Mouse (Mus musculus) spleen, adult 2 months (tissue): ENCODE results near the gene Olfr96. TPM values are rescaled to one million over a fixed set of nuclear protein-coding genes. Genes with fewer than 3 reads are reported as not detected.
A peak's percentile ranks its signal among the peaks of the same experiment; 100 is the strongest.

ENCODE experiments used
- DNase-seq, 2 experiments: peaks; one replicate each; pipeline versions ENCODE4 v3.0.0 to v3.0.0-alpha.2; 2012 to 2021; ENCODE audit warnings: low spot score in 2 of 2, low read depth in 1 of 2
- H3K27ac ChIP-seq: fragments of 200-500 bp; 2 replicates; pipeline ENCODE4 v1.5.1; 2012; ENCODE audit warnings: low read length, inconsistent platforms; ENCODE audit not compliant: insufficient read depth
- H3K27me3 ChIP-seq: fragments of 200-500 bp; 2 replicates; pipeline ENCODE4 v1.6.1; 2012; ENCODE audit warnings: mild to moderate bottlenecking, moderate library complexity, low read length, inconsistent platforms; ENCODE audit not compliant: control insufficient read depth, insufficient read depth
- H3K36me3 ChIP-seq: fragments of 200-500 bp; 2 replicates; pipeline ENCODE4 v1.6.1; 2012; ENCODE audit warnings: mild to moderate bottlenecking, low read length, inconsistent platforms; ENCODE audit not compliant: control insufficient read depth, insufficient read depth
- H3K4me1 ChIP-seq: fragments of 200-500 bp; 2 replicates; pipeline ENCODE4 v1.6.1; 2011; ENCODE audit warnings: inconsistent platforms; ENCODE audit not compliant: control insufficient read depth, insufficient read depth, insufficient read length
- H3K4me3 ChIP-seq: fragments of 200-500 bp; 2 replicates; pipeline ENCODE4 v1.5.1; 2011; ENCODE audit warnings: mild to moderate bottlenecking, inconsistent platforms; ENCODE audit not compliant: insufficient read depth, insufficient read length; ENCODE audit errors: extremely low read depth
- CTCF ChIP-seq: fragments of 200-500 bp; IDR thresholded peaks from 2 replicates; pipeline ENCODE4 v1.5.1; 2011; ENCODE audit warnings: mild to moderate bottlenecking, inconsistent platforms; ENCODE audit not compliant: insufficient read depth, insufficient read length, insufficient replicate concordance; ENCODE audit errors: extremely low read depth
- POLR2A ChIP-seq: fragments of 200-500 bp; IDR thresholded peaks from 2 replicates; pipeline ENCODE4 v1.6.1; 2011; ENCODE audit warnings: low read depth, low read length, inconsistent platforms
- WGBS: fragments of 180-500 bp; shearing (Covaris S2); methylation state at CpG from one replicate; pipeline ENCODE4 v1.1.7; 2018; 5-methylcytosine and 5-hydroxymethylcytosine counted together
- polyA plus RNA-seq: library from polyadenylated mRNA; depleted of rRNA; stranded (reverse); fragments of >200 nt; gene quantifications from 2 replicates; pipeline ENCODE4 v1.2.3, GENCODE M21; 2012

The Olfr96 gene
- polyA plus RNA-seq, 1 experiment: not detected

DNA sequence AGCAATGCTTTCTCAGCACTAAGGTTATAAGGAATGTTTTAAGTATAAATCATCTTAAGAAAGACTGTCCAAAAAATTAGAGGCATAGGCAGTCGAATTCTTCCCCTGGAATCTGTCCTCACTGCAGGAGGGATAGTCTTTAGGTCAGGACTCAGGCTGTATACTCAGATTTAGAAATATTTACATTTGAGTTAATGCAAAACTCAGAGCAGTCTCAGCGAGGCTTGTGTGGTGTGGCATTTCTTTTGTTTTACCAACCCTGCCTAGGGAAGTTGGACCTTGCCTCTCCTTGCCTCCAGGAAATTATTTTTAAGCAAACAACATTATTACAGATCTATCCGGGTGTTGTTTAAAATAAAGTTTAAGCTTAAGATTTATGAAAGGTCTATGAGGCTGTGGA, 22.3 kb downstream of the Olfr96 start:
- 57% methylated on average over 3 of the region's 3 CpGs for WGBS
- no peak overlapping the region for H3K4me3 ChIP-seq
- H3K4me1 ChIP-seq: no peaks in the 10 kb centered on the region
- TF ChIP-seq POLR2A (no peak), CTCF (no peak)
- DNase-seq: no peak
- no peaks in the 10 kb centered on the region for H3K27me3 ChIP-seq
- no peaks in the 10 kb centered on the region for H3K36me3 ChIP-seq
- H3K27ac ChIP-seq: no peak overlapping the region

DNA sequence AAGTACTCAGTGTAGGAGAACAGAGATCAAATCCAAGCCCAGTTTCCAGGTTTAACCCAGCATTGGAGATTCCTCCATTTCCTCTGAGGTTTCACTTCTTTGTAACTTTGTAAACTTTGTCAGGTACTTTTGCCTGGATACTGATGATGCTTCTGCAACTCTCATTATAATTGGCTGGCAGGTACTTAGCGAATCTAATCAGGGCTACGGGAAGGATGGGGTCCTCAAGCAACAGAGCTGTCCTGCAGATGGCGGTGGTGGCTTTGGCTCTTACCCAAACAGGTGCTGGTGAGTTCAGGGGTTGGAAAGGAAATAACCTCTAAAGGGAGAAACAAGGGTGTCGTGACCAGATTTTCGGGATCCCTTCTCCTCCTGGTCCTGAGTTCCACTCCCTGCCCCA, 26.8 kb downstream of the Olfr96 start:
- Histone ChIP-seq H3K36me3 (no peaks in the 10 kb centered on the region), H3K4me1 (no peaks in the 10 kb centered on the region), H3K27me3 (no peaks in the 10 kb centered on the region), H3K4me3 (peak overlapping the region; percentile 32; the same call in 1 of the 2 replicates), H3K27ac (0 out of 2 replicates have a peak overlapping the region, but pooled peaks have one; percentile 7)
- 15% methylated on average over 5 of the region's 5 CpGs for WGBS
- TF ChIP-seq POLR2A (no peak), CTCF (peak; percentile 43; the same call in 1 of the 2 replicates)
- DNase-seq: peak; percentile 75 to 85

- Histone ChIP-seq H3K36me3 (no peaks in the 10 kb centered on the region), H3K4me1 (no peaks in the 10 kb centered on the region), H3K27ac (no peak overlapping the region), H3K4me3 (no peak overlapping the region), H3K27me3 (no peaks in the 10 kb centered on the region; the same call in 1 of the 2 replicates)
- no peak for DNase-seq
- TF ChIP-seq CTCF (no peak), POLR2A (no peak)
These were observed 29.5 kb downstream of the Olfr96 start for GRCm38 (mm10) chr17:37249460-37249859.

GRCm38 (mm10) chr17:37250544-37250943, 30.6 kb downstream of the Olfr96 start:
- Histone ChIP-seq H3K36me3 (no peaks in the 10 kb centered on the region), H3K27ac (no peak overlapping the region), H3K27me3 (no peaks in the 10 kb centered on the region; the same call in 1 of the 2 replicates), H3K4me1 (no peaks in the 10 kb centered on the region), H3K4me3 (no peak overlapping the region)
- WGBS: 14% methylated on average over 1 of the region's 1 CpGs
- DNase-seq: peak in 1 of 2 experiments; percentile 48
- TF ChIP-seq CTCF (peak; percentile 27; the same call in 1 of the 2 replicates), POLR2A (no peak)

GRCm38 (mm10) chr17:37263626-37264025, 43.7 kb downstream of the Olfr96 start, which contains the start of gene Olfr98:
Gene Olfr98 (minus strand): TSS chr17:37263749.
- 85% methylated on average over 1 of the region's 1 CpGs for WGBS
- H3K4me1 ChIP-seq: no peaks in the 10 kb centered on the region
- no peaks in the 10 kb centered on the region for H3K27me3 ChIP-seq
- H3K4me3 ChIP-seq: no peak within 1 kb of the TSS
- no peak for DNase-seq
- no peak within 1 kb of the TSS for H3K27ac ChIP-seq
- no peaks in the 10 kb centered on the region for H3K36me3 ChIP-seq
- TF ChIP-seq POLR2A (no peak), CTCF (no peak)

DNA sequence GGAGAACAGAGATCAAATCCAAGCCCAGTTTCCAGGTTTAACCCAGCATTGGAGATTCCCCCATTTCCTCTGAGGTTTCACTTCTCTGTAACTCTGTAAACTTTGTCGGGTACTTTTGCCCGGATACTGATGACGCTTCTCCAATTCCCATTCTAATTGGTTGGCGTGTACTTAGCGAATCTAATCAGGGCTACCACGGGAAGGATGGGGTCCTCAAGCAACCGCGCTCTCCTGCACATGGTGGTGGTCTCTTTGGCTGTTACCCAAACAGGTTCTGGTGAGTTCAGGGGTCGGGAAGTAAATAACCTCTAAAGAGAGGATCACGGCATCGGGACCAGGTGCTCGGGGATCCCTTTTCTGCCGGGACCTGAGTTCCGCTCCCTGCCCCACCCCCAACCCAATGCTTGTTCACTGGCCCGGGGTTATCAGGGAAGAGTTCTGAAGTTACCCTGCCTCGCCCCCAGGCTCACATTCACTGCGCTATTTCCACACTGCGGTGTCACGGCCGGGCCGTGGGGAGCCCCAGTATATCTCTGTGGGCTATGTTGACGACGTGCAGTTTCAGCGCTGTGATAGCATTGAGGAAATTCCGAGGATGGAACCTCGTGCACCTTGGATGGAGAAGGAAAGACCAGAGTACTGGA, 50.2 kb downstream of the Olfr96 start, which contains the start of gene H2-M3:
Gene H2-M3 (plus strand): TSS at position 163 of the 644 bp plus-strand sequence.
- Histone ChIP-seq H3K36me3 (peaks cover 11% of the 10 kb centered on the region), H3K27ac (peak within 1 kb of the TSS; percentile 93), H3K4me1 (peaks cover 17% of the 10 kb centered on the region; the same call in 1 of the 2 replicates), H3K27me3 (no peaks in the 10 kb centered on the region), H3K4me3 (peak within 1 kb of the TSS; percentile 78)
- peak; percentile 93 to 94 for DNase-seq
- peak; percentile 76 for TF ChIP-seq POLR2A
- TF ChIP-seq CTCF: no peak
- WGBS: under 1% methylated on average over 26 of the region's 26 CpGs

DNA sequence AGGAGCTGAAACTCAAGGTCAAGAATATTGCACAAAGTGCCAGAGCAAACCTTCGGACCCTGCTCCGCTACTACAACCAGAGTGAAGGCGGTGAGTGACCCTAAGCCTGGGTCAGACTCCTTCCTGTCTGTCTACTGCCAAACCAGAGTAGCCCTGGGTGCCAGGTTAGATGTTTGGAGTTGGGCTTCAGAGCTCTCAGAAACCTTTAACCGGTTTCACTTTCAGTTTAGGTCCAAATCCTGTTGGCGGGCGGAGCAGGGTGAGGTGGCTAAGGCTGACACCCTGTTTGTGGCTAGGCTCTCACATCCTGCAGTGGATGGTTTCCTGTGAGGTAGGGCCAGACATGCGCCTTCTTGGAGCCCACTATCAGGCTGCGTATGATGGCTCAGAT, 50.8 kb downstream of the Olfr96 start:
- H3K27ac ChIP-seq: peak overlapping the region; percentile 93
- WGBS: 6% methylated on average over 8 of the region's 8 CpGs
- peak; percentile 69 to 74 for DNase-seq
- H3K4me3 ChIP-seq: peak overlapping the region; percentile 78
- no peaks in the 10 kb centered on the region for H3K27me3 ChIP-seq
- H3K4me1 ChIP-seq: peaks cover 17% of the 10 kb centered on the region; the same call in 1 of the 2 replicates
- peaks cover 14% of the 10 kb centered on the region for H3K36me3 ChIP-seq
- TF ChIP-seq CTCF (no peak), POLR2A (peak; percentile 29; the same call in 1 of the 2 replicates)
